Mouse (Mus musculus) limb, embryonic 15.5 days (tissue): ENCODE data around the gene Zrsr1. TPM values are rescaled to one million over a fixed set of nuclear protein-coding genes. Genes with fewer than 3 reads are reported as not detected.

Experiments
- ATAC-seq: fragments of 200-750 bp; cut with Nextera tagmentation; 2 replicates; pipeline ENCODE4 v1.8.0; 2017; ENCODE audit warnings: low read depth, moderate TSS enrichment; ENCODE audit not compliant: insufficient number of reproducible peaks, low FRiP score, low TSS enrichment
- H3K27ac ChIP-seq: fragments of 300-500 bp; sonication (generic); 2 replicates; pipeline ENCODE4 v1.5.1; 2015; ENCODE audit warnings: moderate library complexity, mild to moderate bottlenecking, inconsistent platforms
- H3K27me3 ChIP-seq: fragments of 300-500 bp; sonication (generic); 2 replicates; pipeline ENCODE4 v1.6.1; 2015; ENCODE audit warnings: inconsistent platforms
- H3K36me3 ChIP-seq: fragments of 300-500 bp; sonication (generic); 2 replicates; pipeline ENCODE4 v1.6.1; 2015; ENCODE audit warnings: inconsistent platforms
- H3K4me1 ChIP-seq: fragments of 300-500 bp; sonication (generic); 2 replicates; pipeline ENCODE4 v1.6.1; 2015; ENCODE audit warnings: inconsistent platforms
- H3K4me2 ChIP-seq: fragments of 300-500 bp; sonication (generic); 2 replicates; pipeline ENCODE4 v1.6.1; 2015; ENCODE audit warnings: mild to moderate bottlenecking, inconsistent platforms
- H3K4me3 ChIP-seq: fragments of 300-500 bp; sonication (generic); 2 replicates; pipeline ENCODE4 v1.5.1; 2015; ENCODE audit warnings: mild to moderate bottlenecking, inconsistent platforms
- H3K9ac ChIP-seq: fragments of 300-500 bp; sonication (generic); 2 replicates; pipeline ENCODE4 v1.6.1; 2015; ENCODE audit warnings: inconsistent platforms
- H3K9me3 ChIP-seq: fragments of 300-500 bp; sonication (generic); 2 replicates; pipeline ENCODE4 v1.6.1; 2016; ENCODE audit warnings: inconsistent platforms
- WGBS: fragments of 180-500 bp; shearing (Covaris S2); methylation state at CpG from one replicate; pipeline ENCODE4 v1.1.7; 2015; 5-methylcytosine and 5-hydroxymethylcytosine counted together
- polyA plus RNA-seq: library from polyadenylated mRNA; unstranded; fragments of >200 nt; fragmentation: Nextera tagmentation; extraction: Ambion mirVana; gene quantifications from 2 replicates; pipeline ENCODE4 v1.2.1, GENCODE M21; 2015

The Zrsr1 gene
- polyA plus RNA-seq, 1 experiment from 2014 or later: 3.3 TPM

- Histone ChIP-seq H3K36me3 (peaks cover 31% of the 10 kb centered on the region), H3K4me1 (peaks cover 23% of the 10 kb centered on the region), H3K4me3 (no peak overlapping the region), H3K9me3 (no peaks in the 10 kb centered on the region), H3K9ac (no peak overlapping the region), H3K27ac (no peak overlapping the region), H3K4me2 (no peak overlapping the region), H3K27me3 (no peaks in the 10 kb centered on the region)
- no peak for ATAC-seq
- WGBS: 91% methylated on average over 3 of the region's 3 CpGs
These were observed 6.4 kb downstream of the Zrsr1 start for GRCm38 (mm10) chr11:22978215-22978614.

- 57% methylated on average over 1 of the region's 1 CpGs for WGBS
- no peaks in the 10 kb centered on the region for H3K9me3 ChIP-seq
- H3K36me3 ChIP-seq: peaks cover 26% of the 10 kb centered on the region
- H3K9ac ChIP-seq: no peak overlapping the region
- no peak overlapping the region for H3K4me3 ChIP-seq
- peaks cover 23% of the 10 kb centered on the region for H3K4me1 ChIP-seq
- no peak overlapping the region for H3K4me2 ChIP-seq
- H3K27me3 ChIP-seq: no peaks in the 10 kb centered on the region
- no peak for ATAC-seq
- no peak overlapping the region for H3K27ac ChIP-seq
These were observed 6.9 kb downstream of the Zrsr1 start for GRCm38 (mm10) chr11:22978711-22979110.

- no peak overlapping the region for H3K4me3 ChIP-seq
These were observed 7.4 kb downstream of the Zrsr1 start for GRCm38 (mm10) chr11:22979221-22979620.

GRCm38 (mm10) chr11:22981041-22981440 lies 9.2 kb downstream of the Zrsr1 start:
- Histone ChIP-seq H3K36me3 (peaks cover 17% of the 10 kb centered on the region), H3K9ac (0 out of 2 replicates have a peak overlapping the region, but pooled peaks have one; percentile 53), H3K27ac (peak overlapping the region; percentile 98; the same call in 1 of the 2 replicates), H3K4me3 (peak overlapping the region; percentile 72), H3K4me2 (peak overlapping the region; percentile 69), H3K4me1 (peaks cover 15% of the 10 kb centered on the region), H3K27me3 (no peaks in the 10 kb centered on the region), H3K9me3 (no peaks in the 10 kb centered on the region)
- 38% methylated on average over 4 of the region's 4 CpGs for WGBS
- ATAC-seq: no peak

More at GRCm38 (mm10) chr11:22979221-22979620, 7.4 kb downstream of the Zrsr1 start:
- no peaks in the 10 kb centered on the region for H3K27me3 ChIP-seq
- H3K36me3 ChIP-seq: peaks cover 21% of the 10 kb centered on the region
- H3K4me1 ChIP-seq: peaks cover 21% of the 10 kb centered on the region
- no peak overlapping the region for H3K27ac ChIP-seq
- no peak overlapping the region for H3K4me2 ChIP-seq
- H3K9ac ChIP-seq: no peak overlapping the region
- 78% methylated on average over 1 of the region's 1 CpGs for WGBS
- no peak for ATAC-seq
- H3K9me3 ChIP-seq: no peaks in the 10 kb centered on the region

- Histone ChIP-seq H3K27me3 (no peaks in the 10 kb centered on the region), H3K9me3 (no peaks in the 10 kb centered on the region), H3K27ac (peak overlapping the region; percentile 98), H3K9ac (peak overlapping the region; percentile 53), H3K4me2 (peak overlapping the region; percentile 69), H3K4me3 (peak overlapping the region; percentile 72), H3K36me3 (peaks cover 17% of the 10 kb centered on the region), H3K4me1 (peaks cover 15% of the 10 kb centered on the region)
- WGBS: 3% methylated on average over 12 of the region's 12 CpGs
- ATAC-seq: peak; percentile 32; the same call in 1 of the 2 replicates
These were observed 9.7 kb downstream of the Zrsr1 start for GRCm38 (mm10) chr11:22981543-22981950.

- Histone ChIP-seq H3K27ac (peak within 1 kb of the TSS; percentile 98), H3K36me3 (peaks cover 17% of the 10 kb centered on the region), H3K4me1 (peaks cover 15% of the 10 kb centered on the region), H3K4me3 (peak within 1 kb of the TSS; percentile 72), H3K27me3 (no peaks in the 10 kb centered on the region), H3K9ac (peak within 1 kb of the TSS; percentile 53), H3K9me3 (no peaks in the 10 kb centered on the region), H3K4me2 (peak within 1 kb of the TSS; percentile 69)
- WGBS: 3% methylated on average over 42 of the region's 42 CpGs
- ATAC-seq: peak; percentile 91
These were observed 10.4 kb downstream of the Zrsr1 start, which contains the start of the genes Gm28048 and Commd1 for GRCm38 (mm10) chr11:22981984-22982757. TSS of gene Gm28048 (minus strand) at chr11:22982090. TSS of gene Commd1 (minus strand) at chr11:22982382.

GRCm38 (mm10) chr11:22982846-22983245 lies 11.0 kb downstream of the Zrsr1 start:
- Histone ChIP-seq H3K9ac (no peak overlapping the region), H3K27me3 (no peaks in the 10 kb centered on the region), H3K4me2 (no peak overlapping the region), H3K9me3 (no peaks in the 10 kb centered on the region), H3K27ac (no peak overlapping the region), H3K4me3 (no peak overlapping the region), H3K36me3 (peaks cover 11% of the 10 kb centered on the region), H3K4me1 (peaks cover 15% of the 10 kb centered on the region)
- 69% methylated on average over 6 of the region's 6 CpGs for WGBS
- ATAC-seq: no peak

- 77% methylated on average over 3 of the region's 3 CpGs for WGBS
- no peak overlapping the region for H3K27ac ChIP-seq
- no peak overlapping the region for H3K4me2 ChIP-seq
- no peaks in the 10 kb centered on the region for H3K27me3 ChIP-seq
- peaks cover 11% of the 10 kb centered on the region for H3K4me1 ChIP-seq
- no peaks in the 10 kb centered on the region for H3K9me3 ChIP-seq
- no peak overlapping the region for H3K4me3 ChIP-seq
- H3K36me3 ChIP-seq: no peaks in the 10 kb centered on the region
- no peak for ATAC-seq
- H3K9ac ChIP-seq: no peak overlapping the region
These were observed 13.7 kb downstream of the Zrsr1 start for GRCm38 (mm10) chr11:22985510-22985909.

GRCm38 (mm10) chr11:22987357-22987756 lies 15.6 kb downstream of the Zrsr1 start:
- 38% methylated on average over 2 of the region's 2 CpGs for WGBS
- Histone ChIP-seq H3K27ac (no peak overlapping the region), H3K4me3 (no peak overlapping the region), H3K4me1 (peaks cover 9% of the 10 kb centered on the region), H3K4me2 (no peak overlapping the region), H3K27me3 (no peaks in the 10 kb centered on the region), H3K9ac (no peak overlapping the region), H3K36me3 (no peaks in the 10 kb centered on the region), H3K9me3 (no peaks in the 10 kb centered on the region)
- ATAC-seq: no peak

GRCm38 (mm10) chr11:22989786-22990185 lies 18.0 kb downstream of the Zrsr1 start:
- peaks cover 15% of the 10 kb centered on the region for H3K36me3 ChIP-seq
- H3K9me3 ChIP-seq: no peaks in the 10 kb centered on the region
- peaks cover 9% of the 10 kb centered on the region for H3K4me1 ChIP-seq
- peak overlapping the region; percentile 96 for H3K27ac ChIP-seq
- 52% methylated on average over 1 of the region's 1 CpGs for WGBS
- H3K9ac ChIP-seq: peak overlapping the region; percentile 63; the same call in 1 of the 2 replicates
- H3K4me2 ChIP-seq: peak overlapping the region; percentile 43
- H3K4me3 ChIP-seq: peak overlapping the region; percentile 85
- no peak for ATAC-seq
- no peaks in the 10 kb centered on the region for H3K27me3 ChIP-seq

- H3K9ac ChIP-seq: peak within 1 kb of the TSS; percentile 91
- H3K4me3 ChIP-seq: peak within 1 kb of the TSS; percentile 85
- H3K4me2 ChIP-seq: peak within 1 kb of the TSS; percentile 62
- under 1% methylated on average over 66 of the region's 66 CpGs for WGBS
- H3K4me1 ChIP-seq: peaks cover 9% of the 10 kb centered on the region
- H3K27ac ChIP-seq: peak within 1 kb of the TSS; percentile 96
- H3K36me3 ChIP-seq: peaks cover 22% of the 10 kb centered on the region
- peak; percentile 96 for ATAC-seq
- H3K9me3 ChIP-seq: no peaks in the 10 kb centered on the region
- no peaks in the 10 kb centered on the region for H3K27me3 ChIP-seq
These were observed 18.8 kb downstream of the Zrsr1 start, which contains the start of gene Cct4 for GRCm38 (mm10) chr11:22990393-22991126. TSS of gene Cct4 (plus strand) at chr11:22990519.
